Mouse (Mus musculus) cerebellum, postnatal 4 days (tissue): Measurements from ENCODE around the gene Acsm5.

Experiments
- DNase-seq, 2 experiments: peaks; one replicate each; pipeline ENCODE4 v3.0.0; 2022; ENCODE audit warnings: low spot score in 2 of 2, mixed read lengths in 1 of 2

The Acsm5 gene

GRCm38 (mm10) chr7:119519163-119519562, at the start of gene Acsm5:
Gene Acsm5 (plus strand): TSS chr7:119519463.
- no peak for DNase-seq

- no peak for DNase-seq
Measured at GRCm38 (mm10) chr7:119476500-119477389, 42.5 kb upstream of the Acsm5 start.

- DNase-seq: no peak
Measured at GRCm38 (mm10) chr7:119479256-119479655, 40.0 kb upstream of the Acsm5 start, which contains the start of gene Umod. Gene Umod (minus strand): TSS chr7:119479282.

- DNase-seq: no peak
Measured at GRCm38 (mm10) chr7:119484154-119484553, 35.1 kb upstream of the Acsm5 start.

- DNase-seq: no peak
Measured at GRCm38 (mm10) chr7:119486683-119487082, 32.6 kb upstream of the Acsm5 start.

GRCm38 (mm10) chr7:119490041-119490780, 29.1 kb upstream of the Acsm5 start:
- no peak for DNase-seq

- DNase-seq: no peak
Measured at GRCm38 (mm10) chr7:119511143-119511542, 8.1 kb upstream of the Acsm5 start.

GRCm38 (mm10) chr7:119513056-119513455, 6.2 kb upstream of the Acsm5 start:
- DNase-seq: peak; percentile 31 to 49

- DNase-seq: peak; percentile 31 to 55
Measured at GRCm38 (mm10) chr7:119515492-119516271, 3.6 kb upstream of the Acsm5 start.

GRCm38 (mm10) chr7:119516272-119516558, 3.0 kb upstream of the Acsm5 start:
- no peak for DNase-seq

GRCm38 (mm10) chr7:119519654-119520053, 391 bp downstream of the Acsm5 start:
- peak; percentile 74 to 77 for DNase-seq

- DNase-seq: no peak
Measured at GRCm38 (mm10) chr7:119521816-119522215, 2.6 kb downstream of the Acsm5 start.

- DNase-seq: no peak
Measured at GRCm38 (mm10) chr7:119522385-119522784, 3.1 kb downstream of the Acsm5 start.

- DNase-seq: no peak
Measured at GRCm38 (mm10) chr7:119523389-119523788, 4.1 kb downstream of the Acsm5 start, which contains the start of gene Pdilt. Gene Pdilt (minus strand): TSS chr7:119523489.

GRCm38 (mm10) chr7:119525881-119526281, 6.6 kb downstream of the Acsm5 start:
- no peak for DNase-seq

- DNase-seq: no peak
Measured at GRCm38 (mm10) chr7:119526486-119526885, 7.2 kb downstream of the Acsm5 start.

GRCm38 (mm10) chr7:119527135-119527534, 7.9 kb downstream of the Acsm5 start:
- no peak for DNase-seq

- DNase-seq: no peak
Measured at GRCm38 (mm10) chr7:119527548-119527947, 8.3 kb downstream of the Acsm5 start.

- DNase-seq: no peak
Measured at GRCm38 (mm10) chr7:119528617-119529016, 9.4 kb downstream of the Acsm5 start.

- no peak for DNase-seq
Measured at GRCm38 (mm10) chr7:119532924-119533323, 13.7 kb downstream of the Acsm5 start.

- DNase-seq: no peak
Measured at GRCm38 (mm10) chr7:119534389-119534788, 15.1 kb downstream of the Acsm5 start.

GRCm38 (mm10) chr7:119542445-119542844, 23.2 kb downstream of the Acsm5 start:
- no peak for DNase-seq
